Mouse (Mus musculus) intestine, embryonic 16.5 days (tissue): Measurements from ENCODE around the gene Pmepa1. TPM values are rescaled to one million over a fixed set of nuclear protein-coding genes. Genes with fewer than 3 reads are reported as not detected.

ENCODE experiments used
- ATAC-seq: fragments of 200-750 bp; cut with Nextera tagmentation; 2 replicates; pipeline ENCODE4 v1.8.0; 2017; ENCODE audit warnings: moderate TSS enrichment, moderate library complexity
- H3K27ac ChIP-seq: fragments of 300-500 bp; sonication (generic); 2 replicates; pipeline ENCODE4 v1.5.1; 2014; ENCODE audit warnings: mild to moderate bottlenecking, low read length
- H3K27me3 ChIP-seq: fragments of 300-500 bp; sonication (generic); replicated peaks from 2 replicates; pipeline ENCODE4 v1.6.1; 2014; ENCODE audit warnings: low read length, control low read depth, mixed read lengths; ENCODE audit not compliant: control insufficient read depth, insufficient read depth
- H3K36me3 ChIP-seq: fragments of 300-500 bp; sonication (generic); 2 replicates; pipeline ENCODE4 v1.6.1; 2014; ENCODE audit warnings: low read length, control low read depth; ENCODE audit not compliant: control insufficient read depth, insufficient read depth
- H3K4me1 ChIP-seq: fragments of 300-500 bp; sonication (generic); 2 replicates; pipeline ENCODE4 v1.6.1; 2014; ENCODE audit warnings: low read length, control low read depth, mixed read lengths; ENCODE audit not compliant: control insufficient read depth, insufficient read depth
- H3K4me2 ChIP-seq: fragments of 300-500 bp; sonication (generic); 2 replicates; pipeline ENCODE4 v1.6.1; 2014; ENCODE audit warnings: low read depth, low read length, control low read depth
- H3K4me3 ChIP-seq: fragments of 300-500 bp; sonication (generic); 2 replicates; pipeline ENCODE4 v1.5.1; 2014; ENCODE audit warnings: mild to moderate bottlenecking, low read length
- H3K9ac ChIP-seq: fragments of 300-500 bp; sonication (generic); 2 replicates; pipeline ENCODE4 v1.6.1; 2014; ENCODE audit warnings: low read depth, low read length
- H3K9me3 ChIP-seq: fragments of 300-500 bp; sonication (generic); 2 replicates; pipeline ENCODE4 v1.6.1; 2016; ENCODE audit warnings: low read length, control low read depth; ENCODE audit not compliant: control insufficient read depth
- WGBS: fragments of 180-500 bp; shearing (Covaris S2); extraction: QIAGEN DNeasy Blood & Tissue Kit; methylation state at CpG from one replicate; pipeline ENCODE4 v1.1.7; 2014; 5-methylcytosine and 5-hydroxymethylcytosine counted together
- polyA plus RNA-seq: library from polyadenylated mRNA; unstranded; fragments of >200 nt; fragmentation: Nextera tagmentation; extraction: Ambion mirVana; gene quantifications from 2 replicates; pipeline ENCODE4 v1.2.1, GENCODE M21; 2015

Pmepa1 gene
- polyA plus RNA-seq, 1 experiment from 2014 or later: 4.4 TPM

DNA sequence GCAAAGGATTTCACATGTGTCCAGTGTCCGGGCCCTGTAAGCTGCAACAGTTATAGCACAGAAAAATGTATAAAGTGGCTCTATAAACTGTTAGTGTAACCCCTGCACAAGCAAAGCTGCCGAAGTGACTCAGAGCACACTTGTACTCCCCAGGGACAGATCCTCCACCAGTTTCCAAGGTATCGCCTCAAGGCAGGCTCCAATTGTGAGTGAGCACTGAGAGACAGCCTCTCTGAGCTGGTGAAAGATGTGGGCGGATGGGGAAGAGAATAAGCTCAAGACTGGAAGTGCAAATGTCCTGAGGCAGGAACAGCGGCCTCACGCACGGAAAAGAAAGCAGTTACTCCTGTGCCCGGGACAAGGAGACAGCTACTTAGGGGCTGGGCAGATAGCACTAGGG, 26.4 kb downstream of the Pmepa1 start:
- no peak overlapping the region for H3K4me2 ChIP-seq
- WGBS: 75% methylated on average over 8 of the region's 8 CpGs

DNA sequence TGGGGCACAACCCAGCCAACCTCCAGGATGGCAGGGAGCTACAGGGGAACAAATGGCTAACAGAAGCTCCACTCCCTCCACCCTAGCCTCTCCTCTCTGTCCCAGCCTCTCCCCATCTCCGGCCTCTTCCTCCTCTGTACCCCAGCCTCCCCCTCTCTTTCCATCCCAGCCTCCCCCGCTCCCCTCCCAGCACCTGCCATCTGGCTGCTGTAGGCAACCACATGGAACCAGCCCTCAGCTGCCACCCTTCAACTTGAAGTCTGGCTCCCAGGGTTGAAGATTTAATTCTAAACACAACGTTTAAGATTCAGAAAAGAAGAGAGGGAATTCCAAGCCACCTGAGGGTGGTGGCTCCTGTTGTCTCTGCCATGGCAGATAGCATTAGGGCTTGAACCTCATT, 26.9 kb downstream of the Pmepa1 start:
- H3K4me3 ChIP-seq: no peak overlapping the region
- H3K27me3 ChIP-seq: no peaks in the 10 kb centered on the region
- H3K9me3 ChIP-seq: no peaks in the 10 kb centered on the region
- H3K27ac ChIP-seq: no peak overlapping the region
- no peak overlapping the region for H3K9ac ChIP-seq
- H3K4me1 ChIP-seq: peaks cover 74% of the 10 kb centered on the region
- ATAC-seq: no peak
- 37% methylated on average over 3 of the region's 3 CpGs for WGBS
- H3K36me3 ChIP-seq: no peaks in the 10 kb centered on the region
- H3K4me2 ChIP-seq: no peak overlapping the region

More for the DNA sequence above, 26.4 kb downstream of the Pmepa1 start:
- no peak for ATAC-seq
- Histone ChIP-seq H3K4me3 (no peak overlapping the region), H3K36me3 (no peaks in the 10 kb centered on the region), H3K9me3 (no peaks in the 10 kb centered on the region), H3K27me3 (no peaks in the 10 kb centered on the region), H3K4me1 (peaks cover 79% of the 10 kb centered on the region), H3K27ac (0 out of 2 replicates have a peak overlapping the region, but pooled peaks have one; percentile 52), H3K9ac (no peak overlapping the region)

DNA sequence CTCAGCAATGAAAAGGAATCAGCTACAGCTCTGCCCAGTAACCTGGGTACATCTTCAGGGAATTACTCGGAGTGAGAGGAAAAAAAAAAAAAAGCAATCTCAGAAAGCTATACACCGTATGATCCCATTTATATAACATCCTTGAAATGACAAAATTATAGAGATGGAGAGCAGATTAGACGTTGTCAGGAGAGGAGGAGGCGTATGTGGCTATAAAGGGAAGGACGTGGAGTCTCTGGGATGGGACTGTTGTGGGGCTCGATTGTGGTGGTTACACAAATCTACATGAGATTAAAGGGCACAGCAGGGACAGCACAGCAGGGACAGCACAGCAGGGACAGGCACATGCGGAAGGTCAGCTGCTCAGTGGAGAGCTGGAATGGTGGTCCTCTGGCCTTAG, 27.5 kb downstream of the Pmepa1 start:
- 75% methylated on average over 7 of the region's 7 CpGs for WGBS

DNA sequence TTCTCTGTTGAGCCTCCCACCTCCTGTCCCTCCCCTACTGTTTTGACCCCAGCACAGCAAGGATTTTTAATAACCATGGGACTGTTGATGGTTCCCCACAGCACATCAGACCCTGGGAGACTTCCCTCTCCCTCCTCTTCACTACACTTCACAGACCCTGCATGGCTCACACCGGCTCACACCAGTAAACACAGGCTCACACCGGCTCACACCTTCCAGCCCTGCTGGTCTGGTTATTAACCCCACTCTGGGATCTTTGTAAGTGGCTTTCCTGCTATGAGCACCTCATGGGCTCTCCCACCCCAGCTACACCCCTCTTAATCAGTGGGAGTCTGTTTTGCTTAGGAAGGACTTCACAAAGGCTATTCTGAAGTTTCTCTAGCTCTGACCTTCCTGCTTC, 28.4 kb downstream of the Pmepa1 start:
- no peaks in the 10 kb centered on the region for H3K9me3 ChIP-seq
- no peaks in the 10 kb centered on the region for H3K27me3 ChIP-seq
- ATAC-seq: no peak
- H3K4me3 ChIP-seq: no peak overlapping the region
- H3K9ac ChIP-seq: no peak overlapping the region
- 36% methylated on average over 2 of the region's 2 CpGs for WGBS
- H3K4me1 ChIP-seq: peaks cover 67% of the 10 kb centered on the region
- H3K4me2 ChIP-seq: no peak overlapping the region
- no peak overlapping the region for H3K27ac ChIP-seq
- H3K36me3 ChIP-seq: no peaks in the 10 kb centered on the region

More for the DNA sequence above, 27.5 kb downstream of the Pmepa1 start:
- Histone ChIP-seq H3K36me3 (no peaks in the 10 kb centered on the region), H3K4me1 (peaks cover 69% of the 10 kb centered on the region), H3K9ac (no peak overlapping the region), H3K27me3 (no peaks in the 10 kb centered on the region), H3K9me3 (no peaks in the 10 kb centered on the region), H3K27ac (no peak overlapping the region), H3K4me3 (no peak overlapping the region), H3K4me2 (no peak overlapping the region)
- no peak for ATAC-seq

DNA sequence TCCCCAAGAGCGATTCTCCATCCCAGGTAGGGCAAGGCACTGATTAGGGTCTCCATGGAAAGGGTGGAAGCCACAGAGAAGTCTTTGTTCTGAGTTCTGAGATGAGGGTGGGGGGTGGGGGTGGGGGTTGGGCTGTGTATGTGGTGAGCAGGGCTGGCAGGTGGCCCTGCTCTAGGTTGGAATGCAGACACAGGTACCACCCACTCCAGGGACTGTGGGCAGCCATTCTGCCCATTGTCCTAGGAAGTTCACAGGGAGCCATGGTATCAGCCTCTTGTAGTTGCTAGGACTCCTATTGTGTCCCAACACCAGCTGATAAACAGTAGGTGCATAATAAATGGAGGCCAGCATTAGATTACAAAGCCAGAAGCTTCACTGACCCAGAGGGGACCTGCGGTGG, 29.1 kb downstream of the Pmepa1 start:
- no peak overlapping the region for H3K27ac ChIP-seq
- ATAC-seq: no peak
- H3K4me3 ChIP-seq: no peak overlapping the region
- no peaks in the 10 kb centered on the region for H3K27me3 ChIP-seq
- H3K4me2 ChIP-seq: no peak overlapping the region
- 28% methylated on average over 2 of the region's 2 CpGs for WGBS
- H3K36me3 ChIP-seq: no peaks in the 10 kb centered on the region
- peaks cover 69% of the 10 kb centered on the region for H3K4me1 ChIP-seq
- H3K9me3 ChIP-seq: no peaks in the 10 kb centered on the region
- no peak overlapping the region for H3K9ac ChIP-seq

DNA sequence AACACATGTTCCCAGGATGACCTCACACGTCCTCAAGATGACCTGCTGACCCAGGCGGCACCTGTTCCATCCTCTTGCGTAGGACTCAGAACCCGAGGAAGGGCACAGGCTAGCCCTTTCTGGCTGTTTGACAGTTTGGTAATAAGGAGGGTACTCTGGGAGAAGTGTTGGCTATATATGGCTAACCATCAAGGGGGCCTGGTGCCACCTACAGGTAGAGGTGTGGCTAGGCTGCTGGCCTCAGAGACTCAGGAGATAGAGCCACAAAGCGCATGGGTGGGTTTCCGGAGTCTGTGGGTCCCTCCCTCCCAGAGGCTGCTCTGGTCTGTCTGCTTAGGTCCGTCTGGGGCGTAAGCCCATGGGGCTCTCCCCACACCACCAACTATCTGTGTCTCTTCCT, 29.6 kb downstream of the Pmepa1 start:
- Histone ChIP-seq H3K27me3 (no peaks in the 10 kb centered on the region), H3K9me3 (no peaks in the 10 kb centered on the region), H3K4me3 (no peak overlapping the region), H3K4me2 (no peak overlapping the region), H3K4me1 (peaks cover 63% of the 10 kb centered on the region), H3K27ac (no peak overlapping the region), H3K9ac (no peak overlapping the region), H3K36me3 (no peaks in the 10 kb centered on the region)
- no peak for ATAC-seq
- 67% methylated on average over 8 of the region's 8 CpGs for WGBS

DNA sequence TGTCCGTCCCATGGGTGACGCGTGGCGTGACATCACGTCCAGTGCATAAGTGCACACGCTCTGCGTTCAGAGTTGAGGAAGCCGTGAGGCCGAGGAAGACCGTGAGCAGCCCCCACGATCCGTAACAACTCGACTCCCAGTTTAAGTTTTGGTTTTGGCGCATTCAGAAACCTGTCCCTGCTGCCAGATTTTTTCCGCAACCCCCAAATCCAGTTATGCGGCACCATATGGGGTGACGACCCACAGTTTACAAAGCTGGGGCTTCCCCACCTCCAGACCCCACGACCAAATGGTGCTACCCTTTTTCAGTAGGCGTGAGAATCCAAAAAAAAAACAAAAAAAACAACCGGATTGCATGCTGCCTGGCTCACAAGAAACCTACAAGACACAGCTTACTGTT, 31.1 kb downstream of the Pmepa1 start:
- H3K9ac ChIP-seq: no peak overlapping the region
- peaks cover 50% of the 10 kb centered on the region for H3K4me1 ChIP-seq
- no peak overlapping the region for H3K4me2 ChIP-seq
- no peaks in the 10 kb centered on the region for H3K27me3 ChIP-seq
- H3K4me3 ChIP-seq: no peak overlapping the region
- H3K9me3 ChIP-seq: no peaks in the 10 kb centered on the region
- WGBS: 85% methylated on average over 20 of the region's 20 CpGs
- no peak for ATAC-seq
- no peak overlapping the region for H3K27ac ChIP-seq
- H3K36me3 ChIP-seq: no peaks in the 10 kb centered on the region

DNA sequence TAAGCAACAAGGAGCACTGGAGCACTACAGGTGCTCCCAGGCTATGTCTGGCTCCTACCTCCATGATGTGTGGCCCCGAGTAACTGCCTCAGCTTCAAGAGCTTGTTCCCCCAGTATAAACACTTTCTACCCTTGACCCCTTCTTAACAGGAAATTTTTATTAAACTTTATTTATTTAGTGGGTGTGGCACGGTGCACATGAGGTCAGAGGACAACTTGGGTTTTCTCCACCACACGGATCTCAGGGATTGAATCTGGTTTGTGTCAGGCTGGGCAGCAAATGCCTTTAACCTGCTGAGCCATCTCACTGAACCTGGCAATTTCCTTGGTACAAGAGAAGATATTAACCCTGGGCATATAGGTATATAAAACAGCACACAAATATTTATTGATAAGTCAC, 32.2 kb downstream of the Pmepa1 start:
- Histone ChIP-seq H3K9me3 (no peaks in the 10 kb centered on the region), H3K27ac (no peak overlapping the region), H3K4me3 (no peak overlapping the region), H3K27me3 (no peaks in the 10 kb centered on the region), H3K9ac (no peak overlapping the region), H3K36me3 (no peaks in the 10 kb centered on the region), H3K4me2 (no peak overlapping the region), H3K4me1 (peaks cover 43% of the 10 kb centered on the region)
- WGBS: 28% methylated on average over 3 of the region's 3 CpGs
- ATAC-seq: peak; percentile 24

DNA sequence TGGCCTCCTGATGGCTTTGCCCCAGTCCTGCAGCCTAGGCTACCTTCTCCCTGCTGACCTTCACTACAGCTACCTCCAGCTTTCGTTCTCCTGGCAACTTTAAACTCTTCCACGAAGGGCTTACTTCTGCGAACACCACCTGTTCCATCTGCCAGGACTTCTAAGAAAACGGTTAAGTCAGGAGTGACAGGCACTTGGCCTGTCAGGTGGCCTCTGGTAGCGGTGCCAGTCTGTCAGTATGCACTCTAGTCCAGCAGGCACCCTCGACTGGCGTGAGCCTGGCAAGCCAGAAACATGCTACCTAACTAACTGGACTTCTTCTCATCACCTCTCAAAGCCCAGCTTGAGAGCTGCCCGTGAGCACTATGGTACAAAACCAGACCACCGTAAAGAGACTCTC, 32.7 kb downstream of the Pmepa1 start:
- ATAC-seq: peak; percentile 8; the same call in 1 of the 2 replicates
- H3K4me2 ChIP-seq: no peak overlapping the region
- H3K4me1 ChIP-seq: peaks cover 46% of the 10 kb centered on the region
- no peaks in the 10 kb centered on the region for H3K36me3 ChIP-seq
- no peak overlapping the region for H3K4me3 ChIP-seq
- H3K9ac ChIP-seq: no peak overlapping the region; the same call in 1 of the 2 replicates
- no peaks in the 10 kb centered on the region for H3K27me3 ChIP-seq
- 68% methylated on average over 9 of the region's 9 CpGs for WGBS
- no peak overlapping the region for H3K27ac ChIP-seq
- H3K9me3 ChIP-seq: no peaks in the 10 kb centered on the region

DNA sequence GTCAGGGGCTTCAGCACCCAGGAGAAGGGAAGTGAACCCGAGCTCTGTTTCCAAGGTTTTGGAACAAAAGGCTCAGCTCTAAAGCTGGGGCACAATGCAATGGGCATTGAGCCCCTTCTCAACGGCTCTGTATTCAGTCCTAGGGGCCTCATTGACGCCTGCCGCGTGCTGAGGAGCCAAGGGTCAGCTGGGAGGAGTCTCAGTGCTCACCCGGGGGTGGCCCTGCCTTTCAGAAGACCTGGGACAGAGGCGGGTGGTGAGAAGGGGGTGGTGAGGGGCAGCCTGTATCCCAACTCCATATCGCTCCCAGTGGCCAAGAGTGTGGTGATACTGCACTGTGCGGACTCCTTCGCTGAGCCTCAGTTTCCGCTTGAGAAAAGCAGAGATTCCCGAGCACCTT, 33.5 kb downstream of the Pmepa1 start:
- WGBS: 29% methylated on average over 12 of the region's 12 CpGs
- Histone ChIP-seq H3K9me3 (no peaks in the 10 kb centered on the region), H3K4me2 (no peak overlapping the region), H3K4me3 (no peak overlapping the region), H3K27me3 (no peaks in the 10 kb centered on the region), H3K9ac (no peak overlapping the region), H3K36me3 (no peaks in the 10 kb centered on the region), H3K4me1 (peaks cover 53% of the 10 kb centered on the region), H3K27ac (no peak overlapping the region)
- ATAC-seq: peak; percentile 34
